Mouse (Mus musculus) megakaryocyte, embryonic 14.5 days (primary cell): ENCODE measurements around the gene Zfp36l2.

Experiments
- FLI1 ChIP-seq: IDR thresholded peaks from 2 replicates; pipeline ENCODE4 v1.6.1; 2012; ENCODE audit warnings: low read length, inconsistent platforms, mixed read lengths
- GATA1 ChIP-seq: IDR thresholded peaks from 3 replicates; pipeline ENCODE4 v1.6.1; 2012; ENCODE audit warnings: mixed read lengths, low read length, inconsistent platforms, borderline replicate concordance

GRCm38 (mm10) chr17:84228223-84228622 lies 40.5 kb upstream of the Zfp36l2 start:
- TF ChIP-seq FLI1 = no peak
- TF ChIP-seq GATA1 = no peak
